Mouse (Mus musculus) inflammation-experienced regulatory T-cells, adult 6 months (primary cell): Measurements from ENCODE around the gene Fosl2. TPM values are rescaled to one million over a fixed set of nuclear protein-coding genes. Genes with fewer than 3 reads are reported as not detected.
"Not testable (repeated sequence)": the region's sequence is repeated elsewhere in the genome, so short reads cannot be mapped to it uniquely, and the experiment has no call there.

Experiments
- ATAC-seq: one replicate; pipeline ENCODE4 v1.8.0; 2017
- polyA plus RNA-seq, 3 experiments: library from polyadenylated mRNA; unstranded; fragments of 100-300 nt; shearing (Covaris generic); gene quantifications; one replicate each; pipeline ENCODE4 v1.2.1; 2017

Gene Fosl2
- polyA plus RNA-seq, 3 experiments from 2014 or later, result 1.3 to 2.0 (median 1.7) TPM

GRCm38 (mm10) chr5:32134051-32134732 is 1.4 kb upstream of the Fosl2 start:
- no peak for ATAC-seq

DNA sequence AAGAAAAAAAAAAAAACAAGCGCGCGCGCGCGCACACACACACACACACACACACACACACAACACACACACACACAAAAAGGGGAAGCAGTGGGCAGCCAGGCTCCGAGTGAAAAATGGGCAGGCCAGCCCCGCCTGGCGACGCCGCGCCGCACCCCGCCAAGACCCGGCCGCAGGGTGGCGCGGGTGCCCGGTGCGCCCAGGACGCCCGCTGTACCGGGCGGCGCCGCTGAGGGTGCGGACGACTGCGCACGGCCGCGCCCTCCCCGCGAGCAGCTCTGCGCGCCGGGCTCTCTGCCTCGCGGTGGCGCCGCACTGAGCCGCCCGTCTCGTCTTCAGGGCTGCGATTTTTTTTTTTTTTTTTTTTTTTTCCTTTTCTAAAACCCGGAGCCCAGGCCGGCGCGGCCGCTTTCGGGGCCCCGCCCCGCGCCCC is 682 bp upstream of the Fosl2 start:
- ATAC-seq, result peak; percentile 1

- ATAC-seq, result no peak
Observed at GRCm38 (mm10) chr5:32136301-32136863, 781 bp downstream of the Fosl2 start.

GRCm38 (mm10) chr5:32137106-32137522 is 1.5 kb downstream of the Fosl2 start:
- ATAC-seq, result no peak

DNA sequence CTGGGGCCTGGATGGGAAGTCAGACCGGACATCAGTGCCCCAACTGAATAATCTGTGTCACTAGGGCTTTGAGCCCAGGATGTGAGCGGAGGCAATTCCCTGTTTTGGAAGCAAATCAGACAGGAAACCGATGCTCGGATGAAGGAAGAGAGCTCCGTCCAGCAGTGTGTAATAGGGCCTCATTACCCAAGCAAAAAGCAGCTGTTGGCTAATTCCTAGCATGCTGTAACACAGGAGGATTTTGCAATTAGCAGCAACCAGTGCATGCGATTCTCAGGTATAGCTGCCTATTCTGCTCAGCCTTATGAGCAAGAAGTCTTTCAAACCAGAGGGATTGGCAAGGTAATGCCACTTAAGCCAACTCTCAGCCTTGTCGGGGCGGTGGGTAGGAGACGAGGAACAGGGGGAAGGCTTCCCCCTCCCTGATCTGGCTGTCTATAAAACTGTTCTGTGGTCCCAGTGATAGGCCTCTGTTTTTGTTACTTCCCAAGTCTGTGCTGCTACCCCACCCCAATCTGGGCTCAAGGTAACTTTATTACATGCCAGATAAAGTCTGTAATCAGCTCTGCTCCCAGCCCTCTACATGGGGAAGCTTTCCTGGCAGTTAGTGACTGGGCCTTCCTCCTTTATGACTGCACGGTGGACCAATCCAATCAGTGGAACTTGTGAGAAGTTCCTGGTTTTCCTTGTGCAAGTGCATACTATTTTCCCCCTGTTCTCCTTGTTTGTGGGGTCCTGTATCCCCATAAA is 3.0 kb downstream of the Fosl2 start:
- ATAC-seq, result no peak

GRCm38 (mm10) chr5:32139516-32140037 is 4.0 kb downstream of the Fosl2 start:
- ATAC-seq, result no peak

GRCm38 (mm10) chr5:32141899-32142298 is 6.3 kb downstream of the Fosl2 start:
- no peak for ATAC-seq

DNA sequence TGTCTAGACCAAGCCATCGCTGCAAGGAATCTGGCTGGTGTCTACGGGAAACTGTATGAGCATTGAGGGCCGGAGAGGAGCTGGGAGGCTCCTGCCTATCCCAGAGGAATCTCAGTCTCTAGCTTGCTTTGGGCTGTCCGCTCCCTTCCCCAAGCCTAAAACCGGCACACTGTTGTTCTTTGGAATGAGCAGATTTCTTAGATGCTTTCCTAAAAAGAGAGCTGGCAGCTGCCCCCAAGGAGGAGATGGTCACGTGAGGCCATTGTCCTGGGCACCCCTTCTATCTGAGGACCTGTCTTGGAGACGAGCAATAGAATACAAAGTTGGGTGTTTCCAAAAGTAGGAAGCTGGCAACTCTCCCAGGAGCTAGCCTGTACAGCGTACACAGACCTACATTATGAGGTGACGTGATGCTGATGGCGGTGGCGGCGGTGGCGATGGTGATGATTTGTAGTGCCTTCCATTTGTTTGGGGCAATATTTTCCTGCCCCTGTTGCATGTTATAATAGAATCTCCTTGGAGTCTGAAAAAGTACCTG is 7.9 kb downstream of the Fosl2 start:
- ATAC-seq, result no peak

DNA sequence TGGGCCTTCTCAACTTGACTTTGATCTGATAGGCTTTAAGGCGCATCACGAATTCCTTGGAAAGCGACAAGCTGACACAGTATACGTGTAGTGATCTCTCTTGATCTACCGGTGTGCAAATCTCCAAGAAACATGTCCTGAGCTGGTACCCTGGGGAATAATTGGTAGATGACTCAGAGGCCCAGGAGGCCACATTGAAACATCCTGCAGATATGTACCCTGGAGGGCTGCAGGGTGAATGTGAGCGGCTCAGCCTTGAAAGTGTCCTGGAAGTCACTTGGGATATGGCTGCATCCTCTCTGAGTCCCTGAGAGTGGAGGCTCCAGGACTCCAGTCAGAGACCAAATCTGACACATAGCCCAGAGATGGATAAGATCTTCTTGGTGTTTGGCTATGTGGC is 10.7 kb downstream of the Fosl2 start:
- no peak for ATAC-seq

DNA sequence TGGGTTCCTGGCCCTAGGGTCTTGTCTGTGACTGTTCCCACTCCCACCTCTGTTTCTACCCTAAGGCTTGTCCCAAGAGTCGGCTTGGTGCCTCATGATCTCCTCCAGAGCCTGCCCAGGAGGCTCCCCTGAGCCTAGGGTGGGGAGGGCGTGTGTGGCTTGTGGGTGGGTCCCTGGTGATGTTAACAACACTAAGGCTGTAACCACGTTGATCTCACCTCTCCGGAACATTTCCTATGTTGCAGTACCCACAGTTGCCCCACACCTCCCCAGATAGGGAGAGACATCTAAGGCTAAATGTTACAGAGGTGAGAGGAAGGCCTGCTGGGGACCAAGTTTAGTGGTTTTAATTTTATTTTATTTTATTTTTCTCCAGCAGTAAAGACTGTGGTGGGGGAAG is 13.0 kb downstream of the Fosl2 start:
- ATAC-seq, result no peak

DNA sequence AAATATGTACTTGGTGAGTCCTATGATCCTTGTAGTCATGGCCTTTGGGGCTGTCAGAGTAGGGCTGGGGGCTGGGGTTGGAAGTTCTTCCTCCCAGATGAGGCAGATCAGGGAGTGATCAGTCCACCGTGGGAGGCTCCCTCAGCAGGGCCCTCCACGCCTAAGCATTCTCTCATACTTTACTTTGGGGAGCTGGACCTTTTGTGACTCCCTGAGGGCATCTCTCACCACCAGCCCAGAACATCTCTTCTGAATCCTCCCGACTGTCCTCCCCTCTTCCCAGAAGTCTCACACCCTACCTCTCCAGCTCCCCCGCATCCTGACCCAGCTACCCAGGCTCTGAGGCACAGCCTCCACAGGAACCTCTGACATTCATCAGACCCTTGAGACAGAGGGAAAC is 15.6 kb downstream of the Fosl2 start:
- ATAC-seq, result no peak

DNA sequence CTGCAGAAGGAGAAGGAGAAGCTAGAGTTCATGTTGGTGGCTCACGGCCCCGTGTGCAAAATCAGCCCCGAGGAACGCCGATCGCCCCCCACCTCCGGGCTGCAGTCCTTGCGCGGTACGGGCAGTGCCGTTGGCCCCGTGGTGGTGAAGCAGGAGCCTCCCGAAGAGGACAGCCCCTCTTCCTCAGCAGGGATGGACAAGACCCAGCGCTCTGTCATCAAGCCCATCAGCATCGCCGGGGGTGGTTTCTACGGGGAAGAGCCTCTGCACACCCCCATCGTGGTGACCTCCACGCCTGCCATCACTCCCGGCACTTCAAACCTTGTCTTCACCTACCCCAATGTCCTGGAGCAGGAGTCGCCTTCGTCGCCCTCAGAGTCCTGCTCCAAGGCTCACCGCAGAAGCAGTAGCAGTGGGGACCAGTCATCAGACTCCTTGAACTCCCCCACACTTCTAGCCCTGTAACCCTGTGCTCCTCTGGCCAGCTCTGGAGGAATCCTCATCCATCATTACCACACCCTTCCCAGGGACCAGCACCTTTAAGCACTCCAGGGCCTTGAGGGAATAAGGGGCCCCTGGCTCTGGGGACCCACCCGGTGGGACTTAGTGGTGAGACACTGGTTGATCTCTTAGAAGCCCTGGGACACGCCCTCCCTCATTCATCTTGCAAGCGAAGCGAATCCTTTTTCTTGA is 17.3 kb downstream of the Fosl2 start:
- no peak for ATAC-seq

DNA sequence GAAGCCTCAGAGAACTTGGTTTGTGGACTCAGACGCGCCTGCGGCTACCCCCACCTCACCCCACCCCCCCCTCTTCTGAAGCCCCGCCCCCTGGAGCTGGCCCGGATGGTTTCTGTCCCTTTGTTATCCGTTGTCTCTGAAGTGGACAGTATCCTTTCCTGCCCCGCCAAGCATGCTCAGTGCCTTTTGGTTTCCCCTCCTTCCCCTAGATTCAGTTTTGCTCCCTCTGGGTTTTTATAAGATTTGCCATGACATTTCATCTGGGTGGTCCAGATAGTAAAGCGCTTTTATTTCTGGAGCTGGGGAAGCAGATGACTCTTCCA is 17.8 kb downstream of the Fosl2 start:
- no peak for ATAC-seq

- no peak for ATAC-seq
Observed at GRCm38 (mm10) chr5:32153791-32154490, 18.3 kb downstream of the Fosl2 start.

DNA sequence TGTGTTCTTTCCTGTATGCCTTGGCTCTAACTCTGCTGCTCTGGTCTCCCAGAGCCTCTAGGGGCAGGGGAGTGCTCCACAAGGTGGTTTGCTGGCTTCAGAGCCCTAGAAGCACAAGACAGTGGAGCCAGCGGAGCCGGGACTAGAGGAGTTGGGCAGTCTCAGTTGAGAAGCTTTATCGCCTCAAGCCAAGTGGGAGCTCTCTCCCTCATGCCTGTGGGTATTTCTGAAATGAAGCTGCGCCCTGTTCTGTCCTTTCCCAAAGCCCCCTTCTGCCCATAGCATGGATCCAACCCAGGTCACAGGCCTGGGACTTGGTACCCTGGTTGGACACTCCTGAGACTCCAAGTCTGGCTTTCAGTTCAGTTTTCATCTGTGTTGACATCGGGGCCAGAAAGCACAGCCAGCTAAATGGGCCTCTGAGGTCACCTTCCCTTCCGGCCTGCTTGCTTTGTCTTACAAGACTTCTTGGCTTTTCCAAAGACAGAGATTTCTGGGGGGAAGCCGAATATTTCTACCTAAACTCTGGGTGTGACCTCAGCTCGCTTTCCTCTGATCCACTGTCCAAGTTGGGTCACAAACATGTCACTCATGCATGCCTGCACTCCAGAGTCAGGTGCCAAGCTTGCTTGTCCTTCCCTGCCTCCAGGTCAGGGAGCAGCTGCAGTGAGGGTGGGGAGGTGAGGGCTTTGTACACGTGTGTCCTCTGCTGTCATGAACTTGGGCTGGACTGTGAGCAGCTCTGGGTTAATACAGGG is 19.5 kb downstream of the Fosl2 start:
- ATAC-seq, result no peak

- no peak for ATAC-seq
Observed at GRCm38 (mm10) chr5:32155927-32156326, 20.3 kb downstream of the Fosl2 start.

GRCm38 (mm10) chr5:32163478-32164043 is 28.0 kb downstream of the Fosl2 start:
- ATAC-seq, result no peak

- ATAC-seq, result no peak
Observed at GRCm38 (mm10) chr5:32172188-32172587, 36.6 kb downstream of the Fosl2 start.

DNA sequence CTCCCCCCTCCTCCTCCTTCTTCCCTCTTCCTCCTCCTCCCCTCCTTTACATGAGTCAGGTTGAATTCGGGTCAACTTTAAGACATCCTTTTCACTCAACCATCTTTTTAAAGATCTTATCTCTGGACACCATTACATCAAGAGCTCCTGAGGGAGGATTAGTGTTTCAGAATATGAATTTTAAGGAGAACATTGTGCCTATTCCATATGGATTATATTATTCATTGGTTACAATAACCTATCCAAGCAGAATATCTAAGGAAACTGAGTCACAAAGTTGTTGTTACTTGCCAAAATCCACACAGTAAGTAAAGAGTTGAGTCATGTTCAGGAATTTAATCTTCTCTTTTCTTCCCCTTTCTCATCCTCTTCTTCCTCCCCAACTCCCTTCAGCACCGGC is 41.2 kb downstream of the Fosl2 start:
- no peak for ATAC-seq

DNA sequence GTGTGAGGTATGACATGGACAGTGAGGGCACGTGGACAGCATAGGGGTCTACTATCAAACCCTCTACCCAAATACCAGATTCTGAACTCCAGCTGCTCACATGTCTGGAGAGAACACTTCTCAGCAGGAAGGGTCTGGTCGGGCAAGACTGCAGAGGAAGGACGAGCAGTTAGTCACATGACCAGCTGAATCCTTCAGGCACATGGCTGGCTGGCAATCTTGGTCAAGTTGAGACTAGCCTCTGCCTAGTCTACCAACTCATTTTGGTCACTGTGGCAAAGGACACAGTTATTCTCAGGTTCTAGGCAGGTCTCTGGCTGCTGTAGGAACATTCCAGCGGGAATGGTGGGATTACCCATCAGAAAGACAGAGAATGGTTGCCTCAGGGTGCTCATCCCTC is 42.1 kb downstream of the Fosl2 start:
- no peak for ATAC-seq

- not testable (repeated sequence) for ATAC-seq
Observed at GRCm38 (mm10) chr5:32178720-32179119, 43.1 kb downstream of the Fosl2 start.
